Mouse (Mus musculus) right cerebral cortex, postnatal 4 days (tissue): ENCODE results near the gene Tiam1.

ENCODE experiments used
- DNase-seq: peaks from one replicate; pipeline ENCODE4 v3.0.0-alpha.2; 2022

Tiam1 gene

DNA sequence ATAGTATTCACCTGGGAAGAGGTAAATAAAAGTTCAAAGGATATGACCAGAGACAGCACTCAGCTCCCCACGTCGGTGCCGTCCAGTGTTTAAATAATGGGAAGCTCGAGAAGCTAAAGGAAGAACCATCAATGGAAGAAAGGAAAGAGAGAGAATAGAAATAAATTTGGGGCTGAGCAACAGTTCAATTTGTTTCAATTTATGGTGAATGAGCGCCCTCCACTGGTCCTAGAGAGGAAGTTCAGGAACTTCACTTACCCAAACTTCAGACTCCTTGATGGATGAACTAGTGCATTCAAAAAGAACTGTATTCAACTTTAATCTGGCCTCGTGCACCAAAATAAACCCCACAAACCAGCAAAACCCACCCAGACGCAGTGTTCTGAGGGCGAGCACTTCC is 378.1 kb downstream of the Tiam1 start:
- peak; percentile 63 for DNase-seq

DNA sequence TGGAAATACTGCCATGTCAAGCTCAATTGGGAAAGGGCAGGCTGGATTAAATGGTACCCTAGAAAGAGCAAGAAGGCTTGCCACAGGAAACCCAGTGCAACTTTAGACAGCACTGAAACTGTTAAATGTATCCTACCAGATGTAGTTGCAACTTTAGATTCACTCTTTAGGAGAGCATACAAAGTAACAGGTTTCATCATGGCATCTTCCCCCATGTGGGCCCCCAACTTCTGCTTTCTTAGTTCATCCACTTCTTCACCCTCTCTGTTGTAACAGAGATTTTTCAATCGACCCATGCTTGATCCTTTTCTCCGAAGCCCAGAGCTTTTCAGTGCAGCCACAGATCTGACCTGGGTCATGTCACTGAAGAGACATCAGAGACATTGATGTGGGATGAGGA is 379.8 kb downstream of the Tiam1 start:
- DNase-seq: no peak

DNA sequence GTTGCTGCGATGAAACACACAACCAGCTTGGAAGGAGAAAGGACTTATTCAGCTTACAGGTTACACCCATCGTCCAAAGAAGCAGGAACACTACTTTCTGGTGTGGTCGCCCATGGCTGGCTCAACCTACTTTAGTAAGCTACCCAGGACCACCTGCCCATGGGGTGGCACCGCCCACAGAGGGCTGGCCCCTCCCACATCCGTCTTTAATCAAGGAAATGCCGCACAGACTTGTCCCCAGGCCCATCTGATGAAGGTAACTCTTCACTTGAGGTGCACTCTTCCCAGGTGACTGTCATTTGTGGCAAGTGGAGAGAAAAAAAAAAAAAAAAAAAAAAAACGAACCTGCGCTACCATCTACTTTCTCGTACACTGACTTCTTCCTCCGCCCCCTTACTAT is 381.0 kb downstream of the Tiam1 start:
- no peak for DNase-seq

DNA sequence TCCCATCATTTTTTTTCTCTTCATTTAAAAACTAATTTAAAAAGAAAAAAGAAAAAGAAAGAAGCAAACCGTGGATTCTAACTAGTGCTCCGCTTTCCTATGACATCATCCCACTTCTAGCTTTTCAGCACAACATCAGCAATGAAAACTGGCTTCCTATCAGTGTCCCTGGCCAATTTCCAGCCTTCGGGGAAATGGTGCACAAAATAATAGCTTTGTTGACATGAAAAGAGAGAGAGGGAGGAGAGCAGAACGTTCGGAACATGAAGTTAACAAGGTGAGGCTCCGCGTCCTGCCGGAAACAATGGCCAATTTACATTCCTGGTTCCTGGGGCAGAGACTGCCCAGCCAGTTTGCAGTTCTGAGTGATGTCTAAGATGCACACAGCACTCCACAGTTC is 381.5 kb downstream of the Tiam1 start:
- DNase-seq: no peak

DNA sequence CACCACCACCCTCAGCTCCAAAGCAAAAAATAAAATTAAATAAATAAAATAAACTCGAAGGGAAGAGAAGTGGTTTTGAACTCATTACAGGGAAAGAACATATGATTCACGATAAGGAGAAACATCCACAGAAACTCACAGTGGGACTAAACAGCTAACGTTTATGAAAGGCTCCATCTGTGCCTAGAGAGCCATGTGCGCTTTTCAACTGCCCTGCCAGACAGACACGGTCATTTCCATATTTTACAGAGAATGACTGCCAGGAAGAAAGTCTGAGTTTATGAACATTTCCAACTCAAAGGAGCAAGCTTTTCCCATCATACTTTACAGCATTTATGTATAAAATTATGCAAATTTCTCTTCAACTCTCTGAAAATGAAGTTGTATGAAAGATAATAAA is 386.2 kb downstream of the Tiam1 start:
- no peak for DNase-seq

DNA sequence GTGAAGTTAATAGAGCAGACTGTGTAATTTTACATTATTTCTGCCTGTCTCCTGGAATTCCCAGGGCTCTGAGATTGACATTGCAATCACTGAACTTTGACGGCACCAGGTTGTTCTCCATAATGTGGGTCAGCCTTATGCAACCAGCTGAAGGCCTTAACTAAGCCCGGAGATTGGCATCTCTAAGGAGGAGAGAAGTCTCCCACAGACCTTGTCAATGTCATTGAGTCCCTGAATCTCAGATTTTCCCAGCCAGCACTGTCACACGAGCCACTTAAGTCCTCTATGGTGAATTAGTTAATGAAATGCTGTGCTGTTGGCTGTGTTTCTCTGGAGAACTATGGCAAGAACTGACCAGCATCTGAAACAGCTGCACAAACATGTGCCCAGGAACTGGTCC is 388.9 kb downstream of the Tiam1 start:
- DNase-seq: no peak

DNA sequence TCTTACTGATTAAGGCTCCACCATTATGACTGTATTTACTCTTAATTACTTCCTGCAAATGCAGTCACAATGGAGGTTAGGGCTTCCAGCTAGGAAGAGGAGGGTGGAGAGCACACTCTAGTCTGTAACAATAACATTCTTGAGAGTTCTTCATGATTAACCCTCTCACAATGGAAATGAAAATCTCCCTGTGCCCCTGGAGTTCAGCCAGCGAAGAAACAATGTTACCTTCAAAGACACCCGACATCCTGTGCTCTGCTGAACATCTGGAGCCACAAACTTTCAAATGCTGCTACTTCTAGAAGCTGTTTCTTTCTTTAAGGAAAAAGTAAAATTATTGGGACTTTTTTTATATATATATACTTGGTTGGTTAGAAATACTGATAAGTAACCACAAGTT is 395.7 kb downstream of the Tiam1 start:
- DNase-seq: no peak

DNA sequence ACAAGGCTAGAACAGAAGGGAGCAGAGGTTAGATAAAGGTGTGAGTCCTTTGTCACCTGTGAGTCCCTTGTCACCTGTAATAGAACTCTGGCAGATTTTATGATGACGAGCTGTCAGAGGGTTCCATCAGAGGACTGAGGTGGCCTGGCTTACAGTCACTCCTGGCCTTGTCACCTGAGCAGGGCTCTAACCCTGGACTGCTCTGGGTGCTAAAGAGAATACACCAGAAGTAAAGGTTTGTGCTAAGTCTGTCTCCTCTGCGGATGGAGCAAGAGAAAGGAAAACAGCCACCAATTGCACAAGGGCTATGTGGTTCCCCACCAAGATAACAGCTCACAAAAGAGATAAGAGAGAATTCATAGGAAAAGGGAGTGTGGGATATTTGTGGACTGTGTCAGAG is 404.0 kb downstream of the Tiam1 start:
- no peak for DNase-seq

DNA sequence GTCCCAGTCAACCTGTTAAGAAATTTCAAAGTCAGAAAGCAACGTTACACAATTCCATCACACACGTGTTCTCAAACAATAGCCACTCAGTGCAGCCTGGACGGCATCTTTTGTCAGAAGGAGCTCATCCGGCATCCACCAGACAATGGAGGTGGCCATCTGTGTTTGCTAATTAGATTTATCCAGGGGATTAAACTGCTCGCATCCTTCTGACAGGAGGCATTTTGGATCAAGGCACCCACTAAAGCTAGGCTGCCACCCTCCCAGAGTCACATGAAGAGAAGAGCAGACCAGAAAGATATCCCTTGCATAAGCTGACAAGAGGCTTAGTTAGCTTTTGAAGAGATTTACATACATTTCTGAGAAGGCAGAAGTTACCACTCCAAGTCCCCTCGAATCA is 404.6 kb downstream of the Tiam1 start:
- DNase-seq: no peak
